Mouse (Mus musculus) kidney, adult 2 months (tissue): ENCODE results near the gene Fgd5. TPM values are rescaled to one million over a fixed set of nuclear protein-coding genes. Genes with fewer than 3 reads are reported as not detected.
A peak's percentile ranks its signal among the peaks of the same experiment; 100 is the strongest.

Source experiments
- DNase-seq: peaks from one replicate; pipeline ENCODE4 v3.0.0; 2021
- H3K27ac ChIP-seq: fragments of 200-500 bp; 2 replicates; pipeline ENCODE4 v1.5.1; 2012; ENCODE audit warnings: low read depth, low read length, control low read depth, inconsistent platforms; ENCODE audit not compliant: insufficient read depth
- H3K27me3 ChIP-seq: fragments of 200-500 bp; replicated peaks from 2 replicates; pipeline ENCODE4 v1.6.1; 2012; ENCODE audit warnings: mild to moderate bottlenecking, moderate library complexity, low read length, inconsistent platforms; ENCODE audit not compliant: control insufficient read depth, insufficient read depth
- H3K36me3 ChIP-seq: fragments of 200-500 bp; 2 replicates; pipeline ENCODE4 v1.6.1; 2012; ENCODE audit warnings: mild to moderate bottlenecking, moderate library complexity, low read length, inconsistent platforms; ENCODE audit not compliant: control insufficient read depth, insufficient read depth
- H3K4me1 ChIP-seq: fragments of 200-500 bp; 2 replicates; pipeline ENCODE4 v1.6.1; 2011; ENCODE audit warnings: low read length; ENCODE audit not compliant: control insufficient read depth, insufficient read depth
- H3K4me3 ChIP-seq: fragments of 200-500 bp; 2 replicates; pipeline ENCODE4 v1.5.1; 2011; ENCODE audit warnings: mild to moderate bottlenecking, low read depth, low read length, control low read depth; ENCODE audit not compliant: insufficient read depth
- CTCF ChIP-seq: fragments of 200-500 bp; conservative IDR thresholded peaks from 2 replicates; pipeline ENCODE4 v1.5.1; 2011; ENCODE audit warnings: low read depth, mild to moderate bottlenecking, control low read depth, low read length, moderate library complexity, mixed read lengths; ENCODE audit not compliant: insufficient read depth, insufficient read length
- POLR2A ChIP-seq: fragments of 200-500 bp; IDR thresholded peaks from one replicate; pipeline ENCODE4 v1.6.1; 2011; ENCODE audit warnings: low read depth, low read length, control low read depth
- WGBS: fragments of 180-500 bp; shearing (Covaris S2); methylation state at CpG from one replicate; pipeline ENCODE4 v1.1.7; 2018; 5-methylcytosine and 5-hydroxymethylcytosine counted together
- polyA plus RNA-seq: library from polyadenylated mRNA; depleted of rRNA; stranded (reverse); fragments of >200 nt; gene quantifications from 2 replicates; pipeline ENCODE4 v1.2.3, GENCODE M21; 2012

Fgd5 gene
- polyA plus RNA-seq, 1 experiment = 11.6 TPM

GRCm38 (mm10) chr6:92010895-92011294 lies 32.2 kb downstream of the Fgd5 start:
- Histone ChIP-seq H3K4me1 (peaks cover 9% of the 10 kb centered on the region), H3K4me3 (no peak overlapping the region), H3K27ac (no peak overlapping the region), H3K36me3 (no peaks in the 10 kb centered on the region), H3K27me3 (no peaks in the 10 kb centered on the region)
- no peak for TF ChIP-seq CTCF
- no peak for TF ChIP-seq POLR2A
- 72% methylated on average over 2 of the region's 2 CpGs for WGBS
- DNase-seq = no peak

- H3K27ac ChIP-seq = no peak overlapping the region
- no peaks in the 10 kb centered on the region for H3K27me3 ChIP-seq
- TF ChIP-seq POLR2A = no peak
- no peak for TF ChIP-seq CTCF
- no peak overlapping the region for H3K4me3 ChIP-seq
- no peaks in the 10 kb centered on the region for H3K36me3 ChIP-seq
- 52% methylated on average over 5 of the region's 5 CpGs for WGBS
- H3K4me1 ChIP-seq = peaks cover 9% of the 10 kb centered on the region
- no peak for DNase-seq
Measured at GRCm38 (mm10) chr6:92012413-92012812, 33.7 kb downstream of the Fgd5 start.

- Histone ChIP-seq H3K27me3 (no peaks in the 10 kb centered on the region), H3K4me1 (peaks cover 9% of the 10 kb centered on the region), H3K36me3 (no peaks in the 10 kb centered on the region), H3K4me3 (no peak overlapping the region), H3K27ac (no peak overlapping the region)
- no peak for DNase-seq
- no peak for TF ChIP-seq POLR2A
- no peak for TF ChIP-seq CTCF
- WGBS = 94% methylated on average over 6 of the region's 6 CpGs
Measured at GRCm38 (mm10) chr6:92013035-92013434, 34.4 kb downstream of the Fgd5 start.

GRCm38 (mm10) chr6:92013620-92014019 lies 34.9 kb downstream of the Fgd5 start:
- 77% methylated on average over 3 of the region's 3 CpGs for WGBS
- TF ChIP-seq POLR2A (no peak), CTCF (no peak)
- DNase-seq = no peak
- Histone ChIP-seq H3K27me3 (no peaks in the 10 kb centered on the region), H3K4me3 (no peak overlapping the region), H3K27ac (no peak overlapping the region), H3K36me3 (no peaks in the 10 kb centered on the region), H3K4me1 (peaks cover 9% of the 10 kb centered on the region)

- TF ChIP-seq CTCF (no peak), POLR2A (no peak)
- no peaks in the 10 kb centered on the region for H3K27me3 ChIP-seq
- H3K27ac ChIP-seq = peak overlapping the region; percentile 84
- WGBS = 64% methylated on average over 7 of the region's 7 CpGs
- H3K4me1 ChIP-seq = peaks cover 9% of the 10 kb centered on the region
- H3K4me3 ChIP-seq = no peak overlapping the region
- DNase-seq = peak; percentile 90
- no peaks in the 10 kb centered on the region for H3K36me3 ChIP-seq
Measured at GRCm38 (mm10) chr6:92014936-92015335, 36.3 kb downstream of the Fgd5 start.

GRCm38 (mm10) chr6:92015848-92016247 lies 37.2 kb downstream of the Fgd5 start:
- Histone ChIP-seq H3K36me3 (no peaks in the 10 kb centered on the region), H3K4me3 (no peak overlapping the region), H3K27me3 (no peaks in the 10 kb centered on the region), H3K4me1 (peaks cover 9% of the 10 kb centered on the region), H3K27ac (peak overlapping the region; percentile 79)
- WGBS = 74% methylated on average over 5 of the region's 5 CpGs
- no peak for TF ChIP-seq CTCF
- TF ChIP-seq POLR2A = no peak
- no peak for DNase-seq

GRCm38 (mm10) chr6:92016738-92017137 lies 38.1 kb downstream of the Fgd5 start:
- Histone ChIP-seq H3K4me1 (peaks cover 9% of the 10 kb centered on the region), H3K4me3 (no peak overlapping the region), H3K36me3 (no peaks in the 10 kb centered on the region), H3K27me3 (no peaks in the 10 kb centered on the region), H3K27ac (no peak overlapping the region)
- no peak for TF ChIP-seq POLR2A
- TF ChIP-seq CTCF = no peak
- no peak for DNase-seq
- 80% methylated on average over 6 of the region's 6 CpGs for WGBS

- H3K4me3 ChIP-seq = no peak overlapping the region
Measured at GRCm38 (mm10) chr6:92018421-92018820, 39.7 kb downstream of the Fgd5 start.

More at GRCm38 (mm10) chr6:92018421-92018820, 39.7 kb downstream of the Fgd5 start:
- DNase-seq = peak; percentile 63
- TF ChIP-seq CTCF (no peak), POLR2A (no peak)
- Histone ChIP-seq H3K27me3 (no peaks in the 10 kb centered on the region), H3K27ac (no peak overlapping the region), H3K4me1 (peaks cover 9% of the 10 kb centered on the region), H3K36me3 (no peaks in the 10 kb centered on the region)
- WGBS = 33% methylated on average over 6 of the region's 6 CpGs
